Mouse (Mus musculus): ENCODE measurements around the gene Renbp. TPM values are rescaled to one million over a fixed set of nuclear protein-coding genes. Genes with fewer than 3 reads are reported as not detected.

The Renbp gene
- 5.6 and 7.3 TPM in 2 replicates for polyA plus RNA-seq (2012; rRNA removed)

DNA sequence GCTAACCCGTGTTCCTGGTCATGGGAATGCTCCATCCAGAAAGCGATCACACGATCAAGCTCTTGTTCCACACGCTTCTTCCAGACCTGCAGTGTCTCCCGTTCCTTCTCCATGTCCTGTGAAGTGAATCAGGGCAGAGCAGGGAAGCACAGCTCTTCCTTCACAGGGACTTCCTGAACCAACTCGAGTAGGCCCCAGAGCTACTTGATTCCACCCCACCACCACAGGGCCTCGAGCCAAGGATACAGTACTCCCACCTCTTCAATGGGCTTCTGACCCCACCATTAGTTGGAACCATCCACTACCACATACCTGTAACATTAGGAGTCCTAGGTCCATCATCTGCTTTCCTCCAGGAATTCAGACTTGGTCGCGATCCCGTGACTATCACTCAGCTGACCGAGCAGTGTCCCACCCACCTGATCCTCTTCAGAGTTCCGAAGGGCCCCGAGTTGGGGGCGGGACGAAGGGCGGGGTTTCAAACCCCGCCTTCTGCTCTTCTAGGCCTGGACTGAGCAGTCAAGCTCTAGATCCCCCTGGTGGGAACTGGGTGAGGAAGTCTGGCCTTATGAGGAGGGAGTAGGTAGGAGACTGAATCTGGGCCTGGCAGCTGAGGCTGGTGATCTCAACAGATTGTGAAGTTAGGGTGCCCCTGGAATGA is at the start of gene Renbp:
Renbp (minus strand) TSS at position 449 of the 661 bp plus-strand sequence.
- no peak for DNase-seq (ENCODE audit: low read depth, low spot score)
- 38% methylated on average over 17 of the region's 17 CpGs for WGBS

DNA sequence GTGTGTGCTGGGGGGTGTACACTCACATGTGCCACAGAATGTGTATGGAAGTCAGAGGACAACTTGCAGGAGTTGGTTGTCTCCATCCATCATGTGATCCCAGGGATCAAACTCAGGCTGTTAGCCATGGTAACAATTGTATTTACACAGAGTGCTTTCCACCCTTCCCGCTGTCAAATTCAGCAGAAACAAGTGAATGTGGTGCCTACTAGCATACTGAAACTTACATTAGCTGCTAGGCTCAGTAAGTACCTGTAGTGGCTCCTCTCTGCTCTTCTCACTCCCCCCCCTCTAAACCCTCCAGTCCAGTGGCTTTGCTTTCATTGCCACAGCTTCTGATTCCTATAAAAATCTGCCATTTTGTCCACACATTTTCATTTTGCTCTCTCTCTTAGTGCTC is 47.1 kb upstream of the Renbp start:
- no peak for DNase-seq (ENCODE audit: low read depth, low spot score)
- WGBS, result 60% methylated on average over 1 of the region's 1 CpGs

GRCm38 (mm10) chrX:73976283-73976682 is 45.6 kb upstream of the Renbp start:
- WGBS, result 93% methylated on average over 2 of the region's 2 CpGs

DNA sequence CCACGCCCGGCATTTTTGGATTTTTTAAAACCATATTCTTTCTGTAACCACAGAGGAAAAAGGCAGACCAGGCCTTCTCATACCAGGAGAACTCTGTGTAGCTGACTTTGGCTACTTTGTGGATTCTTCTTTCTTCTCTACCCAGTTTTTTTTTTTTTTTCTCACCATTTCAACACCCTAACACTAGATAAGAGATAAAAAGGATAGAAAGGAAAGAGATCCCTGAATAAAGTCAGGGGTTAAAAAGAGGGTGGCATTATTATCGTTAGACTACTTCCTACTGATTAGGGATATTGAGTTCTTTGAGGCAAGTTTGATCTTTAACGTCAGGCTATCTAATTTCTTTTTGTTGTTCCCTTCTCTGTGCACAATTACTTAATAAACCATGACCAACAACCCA is 42.1 kb upstream of the Renbp start:
- WGBS, result 88% methylated on average over 4 of the region's 4 CpGs
- no peak for DNase-seq (ENCODE audit: low read depth, low spot score)

More at GRCm38 (mm10) chrX:73976283-73976682, 45.6 kb upstream of the Renbp start:
- no peak for DNase-seq (ENCODE audit: low read depth, low spot score)

DNA sequence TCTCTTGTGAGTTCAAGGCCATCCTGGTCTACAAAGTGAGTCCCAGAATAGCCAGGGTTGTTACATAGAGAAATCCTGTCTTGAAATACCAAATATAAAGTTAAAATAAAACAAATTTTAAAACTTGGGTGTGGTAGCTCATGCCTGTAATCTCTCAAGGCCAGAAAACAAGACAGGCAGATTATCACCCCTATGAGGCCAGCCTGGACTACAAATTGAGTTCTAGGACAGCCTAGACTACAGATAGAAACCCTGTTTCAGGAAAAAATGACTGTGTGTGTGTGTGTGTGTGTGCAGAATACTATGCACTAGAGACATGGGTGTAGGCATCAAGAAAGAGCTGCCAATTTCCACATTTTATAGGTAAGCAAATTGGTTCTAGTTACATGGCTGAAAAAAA is 40.1 kb upstream of the Renbp start:
- no peak for DNase-seq (ENCODE audit: low read depth, low spot score)

DNA sequence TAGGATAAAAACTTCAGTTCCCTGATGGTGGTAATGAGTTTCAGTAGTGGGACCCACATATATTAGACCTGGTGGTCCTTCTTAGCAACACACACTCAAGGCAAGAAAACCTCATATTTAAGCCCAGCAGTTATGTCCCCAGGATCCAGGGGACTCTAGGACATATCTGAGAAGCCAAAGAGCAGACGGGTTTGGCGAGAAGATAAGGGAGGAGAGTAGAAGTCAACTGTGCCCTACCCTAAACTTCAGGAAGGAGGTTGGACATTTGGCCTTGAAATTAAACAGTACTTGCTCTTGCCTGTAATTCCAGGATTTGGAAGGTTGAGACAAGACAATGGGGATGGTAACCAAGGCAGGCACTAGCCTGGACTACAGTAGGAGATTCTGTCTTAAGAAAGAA is 39.1 kb upstream of the Renbp start:
- DNase-seq (ENCODE audit: low read depth, low spot score), result no peak
- WGBS, result 79% methylated on average over 2 of the region's 2 CpGs

- DNase-seq (ENCODE audit: low read depth, low spot score), result no peak
- WGBS, result 100% methylated on average over 1 of the region's 1 CpGs
These were observed 38.5 kb upstream of the Renbp start for GRCm38 (mm10) chrX:73969167-73969566.

DNA sequence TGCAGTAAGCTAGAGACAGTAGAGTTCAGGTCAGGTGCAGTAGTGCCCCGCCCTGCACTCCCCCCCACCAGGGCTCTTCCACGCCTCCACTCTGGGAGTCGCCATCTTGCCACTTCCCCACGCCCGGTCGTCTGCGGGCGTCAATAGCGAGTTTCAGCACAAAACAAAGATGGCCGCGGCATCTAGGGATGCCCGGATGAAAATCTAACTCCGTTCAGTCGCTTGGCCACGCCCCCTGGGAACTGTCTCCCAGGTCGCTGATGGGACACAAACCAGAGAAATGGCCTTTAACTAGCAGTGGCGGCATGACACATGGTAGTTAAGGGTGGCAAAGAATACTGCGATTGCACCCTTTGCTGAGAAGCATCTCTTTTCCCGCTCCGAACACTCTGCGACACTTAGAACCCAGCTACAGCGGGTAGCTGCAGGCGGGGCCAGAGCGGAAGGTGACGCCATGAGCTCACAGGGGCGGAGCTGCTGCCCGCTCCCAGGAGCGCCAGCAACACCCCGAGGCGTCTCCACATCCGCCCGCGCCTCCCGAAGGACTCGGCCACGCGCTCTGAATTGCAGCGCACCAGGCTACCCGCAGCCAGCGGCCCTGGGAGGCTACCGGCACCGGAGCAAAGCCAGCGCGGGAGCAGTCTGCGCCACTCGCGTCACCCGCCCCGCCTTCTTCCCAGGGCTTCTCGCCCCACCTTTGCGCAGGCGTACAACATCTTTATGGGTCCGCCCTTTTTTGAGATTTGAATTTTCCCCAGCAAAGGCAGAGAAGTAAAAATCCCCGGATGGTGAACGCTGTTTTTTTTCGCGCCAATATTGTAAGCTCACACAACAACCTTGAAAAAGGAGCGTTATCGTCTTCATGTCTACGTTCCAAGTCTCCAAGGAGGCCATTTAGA is 36.8 kb upstream of the Renbp start:
- DNase-seq (ENCODE audit: low read depth, low spot score), result no peak
- 20% methylated on average over 60 of the region's 60 CpGs for WGBS

GRCm38 (mm10) chrX:73966248-73967176 is 35.9 kb upstream of the Renbp start, which contains the start of gene Hcfc1:
Gene Hcfc1 (minus strand): TSS chrX:73966357.
- WGBS, result 13% methylated on average over 57 of the region's 58 CpGs
- DNase-seq (ENCODE audit: low read depth, low spot score), result no peak

DNA sequence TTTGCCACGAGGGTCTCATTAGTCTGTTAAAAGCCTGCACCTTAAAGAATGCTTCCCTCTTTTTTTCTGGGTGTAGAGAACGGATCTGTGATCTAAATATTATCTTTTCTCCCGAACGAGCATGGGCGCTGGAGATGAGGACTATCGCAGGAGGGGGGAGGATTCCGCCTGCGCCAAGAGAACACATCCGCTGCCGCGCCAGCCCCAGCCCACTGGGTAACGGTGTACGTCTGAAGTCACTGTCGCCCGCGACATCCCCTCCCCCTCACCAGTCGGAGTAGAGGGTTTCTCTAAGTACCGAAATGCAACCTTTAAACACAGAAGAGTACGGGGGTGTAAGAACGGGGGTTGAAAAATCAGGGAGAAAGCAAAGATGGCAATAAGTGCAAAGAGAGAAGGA is 34.7 kb upstream of the Renbp start:
- DNase-seq (ENCODE audit: low read depth, low spot score), result no peak
- WGBS, result 12% methylated on average over 20 of the region's 20 CpGs

DNA sequence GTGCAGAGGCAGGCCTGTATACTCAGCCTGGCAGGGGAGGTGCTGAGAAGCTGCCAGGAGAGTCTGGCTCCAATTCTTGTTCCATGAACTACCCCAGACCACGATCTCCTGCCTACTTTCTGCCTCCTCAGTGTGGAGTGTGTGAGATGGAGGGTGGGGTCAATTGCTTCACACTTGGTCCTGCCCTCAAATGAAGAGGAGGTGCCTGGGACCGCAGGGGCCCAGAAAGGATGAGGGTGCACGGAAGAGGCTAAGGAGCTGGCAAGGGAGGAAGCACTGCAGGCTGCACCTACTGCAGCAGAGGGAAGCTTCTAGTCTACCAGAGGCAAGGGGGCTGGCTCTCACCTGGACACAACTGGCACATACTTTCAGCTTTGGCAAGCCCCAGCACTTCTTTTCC is 33.7 kb upstream of the Renbp start:
- no peak for DNase-seq (ENCODE audit: low read depth, low spot score)
- WGBS, result 29% methylated on average over 3 of the region's 3 CpGs

DNA sequence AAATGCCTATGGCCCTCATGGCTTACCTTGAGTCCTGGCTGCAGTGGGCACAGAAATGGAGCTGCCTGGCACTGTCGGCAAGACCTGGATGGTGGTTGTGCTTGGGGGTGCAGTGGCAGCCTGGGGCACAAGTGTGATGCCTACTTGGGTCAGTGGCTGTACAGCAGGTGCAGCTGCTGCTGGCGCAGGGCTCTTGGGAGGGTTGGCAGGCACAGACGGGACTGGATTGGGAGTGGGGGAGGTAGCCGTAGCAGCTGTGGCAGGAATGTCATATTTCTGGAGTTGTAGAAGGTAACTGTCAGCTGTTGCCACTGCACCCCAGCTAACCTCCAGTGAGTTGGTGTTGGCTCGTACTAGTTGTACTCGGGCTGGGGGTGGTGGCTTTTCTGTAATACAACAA is 24.3 kb upstream of the Renbp start:
- 90% methylated on average over 6 of the region's 6 CpGs for WGBS
- DNase-seq (ENCODE audit: low read depth, low spot score), result no peak

DNA sequence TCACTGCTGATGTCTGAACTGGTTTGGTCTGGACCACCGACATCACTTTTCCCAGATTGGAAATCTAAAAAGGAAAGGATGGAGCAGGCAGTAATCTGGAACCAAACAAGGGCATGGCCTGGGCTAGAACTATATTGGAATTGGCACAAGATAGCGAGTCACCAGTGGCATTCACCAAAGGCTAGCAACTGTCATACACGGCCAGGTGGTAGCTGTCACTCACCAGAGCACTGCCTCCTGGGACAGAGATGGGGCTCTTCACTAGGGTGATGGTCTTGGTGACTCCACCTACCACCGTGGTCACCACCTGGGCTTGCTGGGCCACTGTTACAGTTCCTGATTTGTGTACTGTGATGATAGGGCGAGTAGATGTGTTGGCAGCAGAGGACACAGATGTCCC is 22.0 kb upstream of the Renbp start:
- no peak for DNase-seq (ENCODE audit: low read depth, low spot score)
- 82% methylated on average over 5 of the region's 5 CpGs for WGBS

- 85% methylated on average over 10 of the region's 10 CpGs for WGBS
- DNase-seq (ENCODE audit: low read depth, low spot score), result no peak
These were observed 18.7 kb upstream of the Renbp start for GRCm38 (mm10) chrX:73949341-73949740.

DNA sequence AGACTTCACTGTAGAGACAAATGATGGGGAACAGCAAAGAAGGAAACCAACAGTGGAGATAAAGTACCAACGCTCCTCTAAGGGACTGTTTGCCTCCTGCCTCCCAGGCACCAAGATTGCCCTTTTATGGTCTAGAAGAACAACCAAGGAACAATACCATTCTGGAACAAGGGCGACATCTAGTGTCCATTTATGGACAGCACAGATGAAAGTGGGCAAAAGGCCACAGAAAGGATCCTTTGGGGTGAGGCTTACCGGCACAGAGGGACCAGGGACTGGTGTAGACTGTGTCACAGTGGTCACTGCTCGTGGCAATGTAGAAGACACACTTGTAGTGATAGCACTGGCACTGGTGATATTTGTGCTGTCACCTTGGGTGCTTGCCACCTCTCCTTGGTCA is 18.0 kb upstream of the Renbp start:
- DNase-seq (ENCODE audit: low read depth, low spot score), result no peak
- WGBS, result 17% methylated on average over 4 of the region's 4 CpGs

DNA sequence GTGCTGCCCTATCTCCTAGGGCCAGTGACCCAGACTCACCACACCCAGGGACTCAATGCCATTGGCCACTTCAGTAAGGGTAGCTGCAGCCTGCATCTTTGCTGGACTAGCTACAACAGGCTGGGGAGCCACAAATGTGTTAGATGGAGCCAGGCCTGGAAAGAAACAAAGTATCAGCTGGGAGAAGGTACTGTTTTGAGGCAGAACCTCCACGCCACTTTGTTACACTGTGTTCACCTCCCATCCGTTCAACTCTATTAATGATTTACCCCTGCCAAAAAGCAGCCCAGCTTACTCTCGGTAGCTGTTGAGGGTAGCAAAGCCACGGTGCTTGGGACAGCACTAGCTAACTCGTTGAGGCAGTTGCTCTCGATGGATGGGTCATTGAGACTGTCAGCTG is 16.2 kb upstream of the Renbp start:
- WGBS, result 72% methylated on average over 6 of the region's 6 CpGs
- no peak for DNase-seq (ENCODE audit: low read depth, low spot score)

GRCm38 (mm10) chrX:73942294-73942693 is 11.6 kb upstream of the Renbp start:
- DNase-seq (ENCODE audit: low read depth, low spot score), result no peak
- WGBS, result 69% methylated on average over 2 of the region's 2 CpGs

GRCm38 (mm10) chrX:73941860-73942259 is 11.2 kb upstream of the Renbp start:
- WGBS, result 34% methylated on average over 2 of the region's 2 CpGs
- DNase-seq (ENCODE audit: low read depth, low spot score), result no peak

DNA sequence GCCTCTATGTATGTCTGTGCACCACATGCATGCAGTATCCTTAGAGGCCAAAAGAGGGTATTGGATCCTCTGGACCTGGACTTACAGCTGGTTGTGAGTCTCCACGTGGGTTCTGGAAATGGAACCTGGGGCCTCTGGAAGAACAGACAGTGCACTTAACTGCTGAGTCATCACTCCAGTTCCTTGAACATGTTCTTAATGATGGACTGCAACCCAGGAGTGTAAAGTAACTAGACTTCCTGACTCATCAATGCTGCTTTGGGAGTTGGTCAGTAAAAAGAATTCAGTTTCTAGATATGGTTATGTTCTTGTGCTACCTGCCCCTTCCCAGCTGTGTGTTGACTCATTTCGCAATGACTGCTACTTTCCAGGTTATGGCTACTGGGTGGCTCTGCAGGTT is 1.2 kb upstream of the Renbp start:
- WGBS, result 34% methylated on average over 2 of the region's 2 CpGs
- no peak for DNase-seq (ENCODE audit: low read depth, low spot score)

DNA sequence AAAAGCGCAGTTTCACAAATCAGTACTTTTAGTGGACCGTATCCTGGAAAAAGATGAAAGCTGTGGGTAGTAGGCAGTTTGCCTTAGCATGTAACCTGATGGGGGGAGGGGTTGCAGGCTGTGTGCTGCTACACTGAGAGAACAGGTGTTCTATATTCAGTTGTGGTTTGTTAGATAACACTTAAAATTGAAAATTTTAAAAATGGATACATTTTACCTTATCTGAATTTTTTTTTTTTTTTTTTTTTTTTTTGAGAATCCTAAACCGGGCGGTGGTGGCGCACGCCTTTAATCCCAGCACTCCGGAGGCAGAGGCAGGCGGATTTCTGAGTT is 8.1 kb downstream of the Renbp start:
- 67% methylated on average over 8 of the region's 8 CpGs for WGBS

More for the DNA sequence above, 8.1 kb downstream of the Renbp start:
- no peak for DNase-seq (ENCODE audit: low read depth, low spot score)

All from large intestine, adult 2 months (tissue).